Mouse (Mus musculus) liver, embryonic 11.5 days (tissue): Measurements from ENCODE around the gene Fgfr2. TPM values are rescaled to one million over a fixed set of nuclear protein-coding genes. Genes with fewer than 3 reads are reported as not detected.

ENCODE experiments used
- ATAC-seq: fragments of 200-750 bp; cut with Nextera tagmentation; replicated peaks from 2 replicates; pipeline ENCODE4 v1.8.0; 2017; ENCODE audit warnings: moderate number of reproducible peaks, mild to moderate bottlenecking, moderate TSS enrichment, moderate library complexity; ENCODE audit not compliant: low FRiP score
- DNase-seq: peaks from one replicate; pipeline ENCODE4 v3.0.0-alpha.2; 2017; ENCODE audit warnings: low spot score
- H3K27ac ChIP-seq: fragments of 300-500 bp; sonication (generic); 2 replicates; pipeline ENCODE4 v1.5.1; 2014; ENCODE audit warnings: mild to moderate bottlenecking, low read depth, low read length, control low read depth
- H3K27me3 ChIP-seq: fragments of 300-500 bp; sonication (generic); replicated peaks from 2 replicates; pipeline ENCODE4 v1.6.1; 2014; ENCODE audit warnings: low read length, mixed read lengths; ENCODE audit not compliant: control insufficient read depth, insufficient read depth
- H3K36me3 ChIP-seq: fragments of 300-500 bp; sonication (generic); 2 replicates; pipeline ENCODE4 v1.6.1; 2014; ENCODE audit warnings: mild to moderate bottlenecking, low read length, moderate library complexity, mixed read lengths; ENCODE audit not compliant: control insufficient read depth, insufficient read depth
- H3K4me1 ChIP-seq: fragments of 300-500 bp; sonication (generic); replicated peaks from 2 replicates; pipeline ENCODE4 v1.6.1; 2014; ENCODE audit warnings: low read length, mixed read lengths; ENCODE audit not compliant: control insufficient read depth, insufficient read depth
- H3K4me2 ChIP-seq: fragments of 300-500 bp; sonication (generic); 2 replicates; pipeline ENCODE4 v1.6.1; 2014; ENCODE audit warnings: mild to moderate bottlenecking, control low read depth, moderate library complexity
- H3K4me3 ChIP-seq: fragments of 300-500 bp; sonication (generic); 2 replicates; pipeline ENCODE4 v1.5.1; 2014; ENCODE audit warnings: low read depth, low read length, control low read depth
- H3K9ac ChIP-seq: fragments of 300-500 bp; sonication (generic); 2 replicates; pipeline ENCODE4 v1.6.1; 2014; ENCODE audit warnings: low read depth, low read length, control low read depth
- H3K9me3 ChIP-seq: fragments of 300-500 bp; sonication (generic); 2 replicates; pipeline ENCODE4 v1.6.1; 2016; ENCODE audit warnings: low read length, inconsistent platforms, mixed read lengths; ENCODE audit not compliant: control insufficient read depth
- WGBS: fragments of 180-500 bp; shearing (Covaris S2); extraction: QIAGEN DNeasy Blood & Tissue Kit; methylation state at CpG from one replicate; pipeline ENCODE4 v1.1.7; 2014; 5-methylcytosine and 5-hydroxymethylcytosine counted together
- polyA plus RNA-seq: library from polyadenylated mRNA; unstranded; fragments of >200 nt; fragmentation: Nextera tagmentation; extraction: Ambion mirVana; gene quantifications from 2 replicates; pipeline ENCODE4 v1.2.1, GENCODE M21; 2014

The Fgfr2 gene
- polyA plus RNA-seq, 1 experiment from 2014 or later: 32.6 TPM

- Histone ChIP-seq H3K27ac (no peak overlapping the region), H3K36me3 (peaks cover 7% of the 10 kb centered on the region; the same call in 1 of the 2 replicates), H3K4me3 (no peak overlapping the region), H3K9ac (no peak overlapping the region), H3K4me1 (peaks cover 10% of the 10 kb centered on the region), H3K9me3 (no peaks in the 10 kb centered on the region), H3K4me2 (no peak overlapping the region), H3K27me3 (no peaks in the 10 kb centered on the region)
- DNase-seq (no peak), ATAC-seq (no peak)
- 63% methylated on average over 8 of the region's 8 CpGs for WGBS
Measured at GRCm38 (mm10) chr7:133052819-133053218, 70.3 kb downstream of the Fgfr2 start.

- Histone ChIP-seq H3K4me3 (no peak overlapping the region), H3K4me2 (no peak overlapping the region), H3K27ac (no peak overlapping the region), H3K27me3 (no peaks in the 10 kb centered on the region), H3K4me1 (peaks cover 20% of the 10 kb centered on the region), H3K9me3 (no peaks in the 10 kb centered on the region), H3K36me3 (no peaks in the 10 kb centered on the region; the same call in 1 of the 2 replicates), H3K9ac (no peak overlapping the region)
- 65% methylated on average over 6 of the region's 6 CpGs for WGBS
- ATAC-seq: no peak
- DNase-seq: no peak
Measured at GRCm38 (mm10) chr7:133050681-133051080, 72.5 kb downstream of the Fgfr2 start.

GRCm38 (mm10) chr7:133048085-133048630, 75.0 kb downstream of the Fgfr2 start:
- ATAC-seq (no peak), DNase-seq (no peak)
- H3K4me3 ChIP-seq: no peak overlapping the region
- H3K36me3 ChIP-seq: no peaks in the 10 kb centered on the region; the same call in 1 of the 2 replicates
- 54% methylated on average over 3 of the region's 3 CpGs for WGBS
- peaks cover 20% of the 10 kb centered on the region for H3K4me1 ChIP-seq
- H3K9me3 ChIP-seq: no peaks in the 10 kb centered on the region
- H3K9ac ChIP-seq: no peak overlapping the region
- H3K27ac ChIP-seq: no peak overlapping the region
- H3K27me3 ChIP-seq: no peaks in the 10 kb centered on the region
- H3K4me2 ChIP-seq: no peak overlapping the region

- no peaks in the 10 kb centered on the region for H3K27me3 ChIP-seq
- DNase-seq (no peak), ATAC-seq (no peak; the same call in 1 of the 2 replicates)
- H3K9me3 ChIP-seq: no peaks in the 10 kb centered on the region
- peaks cover 20% of the 10 kb centered on the region for H3K4me1 ChIP-seq
- no peak overlapping the region for H3K9ac ChIP-seq
- no peak overlapping the region for H3K27ac ChIP-seq
- no peak overlapping the region for H3K4me3 ChIP-seq
- H3K4me2 ChIP-seq: no peak overlapping the region
- WGBS: 55% methylated on average over 4 of the region's 4 CpGs
- no peaks in the 10 kb centered on the region; the same call in 1 of the 2 replicates for H3K36me3 ChIP-seq
Measured at GRCm38 (mm10) chr7:133047287-133047686, 75.9 kb downstream of the Fgfr2 start.

- Histone ChIP-seq H3K4me2 (no peak overlapping the region), H3K4me3 (no peak overlapping the region), H3K9ac (no peak overlapping the region), H3K9me3 (no peaks in the 10 kb centered on the region), H3K27me3 (no peaks in the 10 kb centered on the region), H3K36me3 (no peaks in the 10 kb centered on the region), H3K27ac (no peak overlapping the region), H3K4me1 (peaks cover 28% of the 10 kb centered on the region)
- DNase-seq: no peak
- 82% methylated on average over 4 of the region's 4 CpGs for WGBS
- ATAC-seq: no peak
Measured at GRCm38 (mm10) chr7:133044721-133045120, 78.4 kb downstream of the Fgfr2 start.

GRCm38 (mm10) chr7:133041784-133042183, 81.4 kb downstream of the Fgfr2 start:
- Histone ChIP-seq H3K9me3 (no peaks in the 10 kb centered on the region), H3K27me3 (no peaks in the 10 kb centered on the region), H3K36me3 (no peaks in the 10 kb centered on the region), H3K4me2 (no peak overlapping the region), H3K9ac (no peak overlapping the region), H3K27ac (no peak overlapping the region), H3K4me1 (peaks cover 20% of the 10 kb centered on the region), H3K4me3 (no peak overlapping the region)
- ATAC-seq (no peak), DNase-seq (no peak)
- WGBS: 62% methylated on average over 3 of the region's 3 CpGs

GRCm38 (mm10) chr7:133040688-133041345, 82.3 kb downstream of the Fgfr2 start:
- Histone ChIP-seq H3K9ac (no peak overlapping the region), H3K4me1 (peaks cover 20% of the 10 kb centered on the region)
- whole genome bisulfite sequencing: 87% methylated on average over 3 of the region's 3 CpGs

GRCm38 (mm10) chr7:133039556-133040255, 83.4 kb downstream of the Fgfr2 start:
- no peak overlapping the region for H3K27ac ChIP-seq
- no peak overlapping the region for H3K9ac ChIP-seq
- H3K4me2 ChIP-seq: no peak overlapping the region
- no peak for ATAC-seq
- WGBS: 78% methylated on average over 3 of the region's 3 CpGs
- H3K4me1 ChIP-seq: peaks cover 20% of the 10 kb centered on the region
- DNase-seq: no peak
- no peaks in the 10 kb centered on the region for H3K9me3 ChIP-seq
- H3K4me3 ChIP-seq: no peak overlapping the region
- H3K27me3 ChIP-seq: no peaks in the 10 kb centered on the region
- no peaks in the 10 kb centered on the region for H3K36me3 ChIP-seq

More at GRCm38 (mm10) chr7:133040688-133041345, 82.3 kb downstream of the Fgfr2 start:
- H3K27ac ChIP-seq: no peak overlapping the region
- H3K4me2 ChIP-seq: no peak overlapping the region
- no peaks in the 10 kb centered on the region for H3K36me3 ChIP-seq
- H3K4me3 ChIP-seq: no peak overlapping the region
- ATAC-seq: no peak
- H3K27me3 ChIP-seq: no peaks in the 10 kb centered on the region
- no peak for DNase-seq
- no peaks in the 10 kb centered on the region for H3K9me3 ChIP-seq
